Mouse (Mus musculus): ENCODE measurements at regions not wholly inside any gene's neighbourhood (a gene's known extent, or its start where the extent isn't known, plus 50 kb on each side); places are given as distances from the start of the nearest gene placed in this dataset.

GRCm38 (mm10) chr12:77694101-77694500 is 456.2 kb downstream of the Fut8 start:
- TF ChIP-seq HCFC1 (IDR thresholded peaks at IDR 0.05; ENCODE audit: borderline replicate concordance, insufficient read depth, low read length) (no peak), ZNF384 (IDR thresholded peaks at IDR 0.05; ENCODE audit: low read depth, low read length) (no peak), ZC3H11A (IDR thresholded peaks at IDR 0.05; ENCODE audit: borderline replicate concordance, low read depth, low read length) (no peak)
